Mouse (Mus musculus) hindbrain, embryonic 12.5 days (tissue): ENCODE results near the gene Mthfd1. TPM values are rescaled to one million over a fixed set of nuclear protein-coding genes. Genes with fewer than 3 reads are reported as not detected.
A peak's percentile ranks its signal among the peaks of the same experiment; 100 is the strongest.

Source experiments
- ATAC-seq: fragments of 200-750 bp; cut with Nextera tagmentation; 2 replicates; pipeline ENCODE4 v1.8.0; 2017; ENCODE audit warnings: moderate TSS enrichment; ENCODE audit not compliant: low FRiP score
- H3K27ac ChIP-seq: fragments of 300-500 bp; sonication (generic); 2 replicates; pipeline ENCODE4 v1.5.1; 2016; ENCODE audit warnings: mild to moderate bottlenecking
- H3K27me3 ChIP-seq: fragments of 300-500 bp; sonication (generic); 2 replicates; pipeline ENCODE4 v1.6.1; 2016; ENCODE audit warnings: mild to moderate bottlenecking
- H3K36me3 ChIP-seq: fragments of 300-500 bp; sonication (generic); 2 replicates; pipeline ENCODE4 v1.6.1; 2016; ENCODE audit warnings: mild to moderate bottlenecking
- H3K4me1 ChIP-seq: fragments of 300-500 bp; sonication (generic); 2 replicates; pipeline ENCODE4 v1.6.1; 2016
- H3K4me2 ChIP-seq: fragments of 300-500 bp; sonication (generic); replicated peaks from 2 replicates; pipeline ENCODE4 v1.6.1; 2016; ENCODE audit warnings: mild to moderate bottlenecking
- H3K4me3 ChIP-seq: fragments of 300-500 bp; sonication (generic); 2 replicates; pipeline ENCODE4 v1.5.1; 2016; ENCODE audit warnings: mild to moderate bottlenecking
- H3K9ac ChIP-seq: fragments of 300-500 bp; sonication (generic); 2 replicates; pipeline ENCODE4 v1.6.1; 2016; ENCODE audit warnings: mild to moderate bottlenecking, moderate library complexity
- H3K9me3 ChIP-seq: fragments of 300-500 bp; sonication (generic); replicated peaks from 2 replicates; pipeline ENCODE4 v1.6.1; 2016; ENCODE audit warnings: mild to moderate bottlenecking
- WGBS: fragments of 180-500 bp; shearing (Covaris S2); methylation state at CpG from one replicate; pipeline ENCODE4 v1.1.7; 2016; 5-methylcytosine and 5-hydroxymethylcytosine counted together
- polyA plus RNA-seq: library from polyadenylated mRNA; unstranded; fragments of >200 nt; fragmentation: Nextera tagmentation; extraction: Ambion mirVana; gene quantifications from 2 replicates; pipeline ENCODE4 v1.2.1, GENCODE M21; 2016

Gene Mthfd1
- polyA plus RNA-seq, 1 experiment from 2014 or later: 46.3 TPM

GRCm38 (mm10) chr12:76336111-76336965 is 81.2 kb downstream of the Mthfd1 start:
- no peak overlapping the region for H3K4me2 ChIP-seq
- H3K27ac ChIP-seq: no peak overlapping the region
- H3K4me3 ChIP-seq: no peak overlapping the region
- H3K36me3 ChIP-seq: no peaks in the 10 kb centered on the region
- H3K9me3 ChIP-seq: no peaks in the 10 kb centered on the region
- ATAC-seq: no peak
- WGBS: 83% methylated on average over 17 of the region's 17 CpGs
- H3K4me1 ChIP-seq: no peaks in the 10 kb centered on the region
- no peaks in the 10 kb centered on the region for H3K27me3 ChIP-seq
- H3K9ac ChIP-seq: no peak overlapping the region

GRCm38 (mm10) chr12:76341080-76341479 is 86.0 kb downstream of the Mthfd1 start:
- no peaks in the 10 kb centered on the region for H3K9me3 ChIP-seq
- H3K27me3 ChIP-seq: no peaks in the 10 kb centered on the region
- 7% methylated on average over 4 of the region's 4 CpGs for whole genome bisulfite sequencing
- ATAC-seq: no peak
- no peaks in the 10 kb centered on the region for H3K4me1 ChIP-seq
- no peak overlapping the region for H3K27ac ChIP-seq
- peaks cover 4% of the 10 kb centered on the region; the same call in 1 of the 2 replicates for H3K36me3 ChIP-seq
- H3K4me2 ChIP-seq: no peak overlapping the region
- H3K9ac ChIP-seq: no peak overlapping the region
- H3K4me3 ChIP-seq: no peak overlapping the region

- no peak for ATAC-seq
- Histone ChIP-seq H3K27me3 (no peaks in the 10 kb centered on the region), H3K4me2 (no peak overlapping the region), H3K4me3 (no peak overlapping the region), H3K4me1 (no peaks in the 10 kb centered on the region), H3K9ac (no peak overlapping the region), H3K27ac (no peak overlapping the region), H3K9me3 (no peaks in the 10 kb centered on the region), H3K36me3 (peaks cover 31% of the 10 kb centered on the region)
- WGBS: 89% methylated on average over 5 of the region's 6 CpGs
These were observed 90.8 kb downstream of the Mthfd1 start for GRCm38 (mm10) chr12:76345759-76346455.

- Histone ChIP-seq H3K9me3 (no peaks in the 10 kb centered on the region), H3K27ac (no peak overlapping the region), H3K27me3 (no peaks in the 10 kb centered on the region), H3K4me2 (no peak overlapping the region), H3K36me3 (peaks cover 46% of the 10 kb centered on the region), H3K9ac (no peak overlapping the region), H3K4me3 (no peak overlapping the region), H3K4me1 (no peaks in the 10 kb centered on the region)
- no peak for ATAC-seq
- 73% methylated on average over 8 of the region's 8 CpGs for WGBS
These were observed 94.7 kb downstream of the Mthfd1 start for GRCm38 (mm10) chr12:76349680-76350220.

GRCm38 (mm10) chr12:76360868-76361267 is 105.8 kb downstream of the Mthfd1 start:
- 31% methylated on average over 1 of the region's 1 CpGs for WGBS
- 0 out of 2 replicates have a peak, but pooled peaks cover 2% of the 10 kb centered on the region for H3K4me1 ChIP-seq
- ATAC-seq: no peak
- H3K9me3 ChIP-seq: no peaks in the 10 kb centered on the region
- 0 out of 2 replicates have a peak, but pooled peaks cover 3% of the 10 kb centered on the region for H3K36me3 ChIP-seq
- H3K4me3 ChIP-seq: no peak overlapping the region
- no peak overlapping the region for H3K4me2 ChIP-seq
- no peak overlapping the region for H3K27ac ChIP-seq
- H3K27me3 ChIP-seq: no peaks in the 10 kb centered on the region
- no peak overlapping the region for H3K9ac ChIP-seq

GRCm38 (mm10) chr12:76361405-76362302 is 106.6 kb downstream of the Mthfd1 start:
- 76% methylated on average over 9 of the region's 9 CpGs for WGBS
- Histone ChIP-seq H3K4me2 (no peak overlapping the region), H3K4me3 (no peak overlapping the region), H3K27ac (no peak overlapping the region), H3K9ac (no peak overlapping the region), H3K9me3 (no peaks in the 10 kb centered on the region), H3K36me3 (0 out of 2 replicates have a peak, but pooled peaks cover 3% of the 10 kb centered on the region), H3K27me3 (no peaks in the 10 kb centered on the region), H3K4me1 (0 out of 2 replicates have a peak, but pooled peaks cover 2% of the 10 kb centered on the region)
- no peak for ATAC-seq

GRCm38 (mm10) chr12:76362303-76362676 is 107.2 kb downstream of the Mthfd1 start:
- ATAC-seq: no peak
- 89% methylated on average over 9 of the region's 9 CpGs for WGBS
- Histone ChIP-seq H3K9me3 (no peaks in the 10 kb centered on the region), H3K27me3 (no peaks in the 10 kb centered on the region), H3K4me1 (peaks cover 8% of the 10 kb centered on the region), H3K27ac (no peak overlapping the region), H3K36me3 (0 out of 2 replicates have a peak, but pooled peaks cover 3% of the 10 kb centered on the region), H3K9ac (no peak overlapping the region), H3K4me3 (no peak overlapping the region), H3K4me2 (no peak overlapping the region)

- H3K4me2 ChIP-seq: no peak overlapping the region
- H3K27me3 ChIP-seq: no peaks in the 10 kb centered on the region
- no peak for ATAC-seq
- peaks cover 22% of the 10 kb centered on the region for H3K4me1 ChIP-seq
- H3K27ac ChIP-seq: no peak overlapping the region
- H3K36me3 ChIP-seq: 0 out of 2 replicates have a peak, but pooled peaks cover 3% of the 10 kb centered on the region
- H3K9ac ChIP-seq: no peak overlapping the region
- H3K4me3 ChIP-seq: no peak overlapping the region
- whole genome bisulfite sequencing: 86% methylated on average over 3 of the region's 3 CpGs
- H3K9me3 ChIP-seq: no peaks in the 10 kb centered on the region
These were observed 111.2 kb downstream of the Mthfd1 start for GRCm38 (mm10) chr12:76366276-76366675.

GRCm38 (mm10) chr12:76367096-76367995 is 112.2 kb downstream of the Mthfd1 start:
- no peak overlapping the region for H3K9ac ChIP-seq
- 23% methylated on average over 14 of the region's 14 CpGs for WGBS
- H3K4me3 ChIP-seq: no peak overlapping the region
- ATAC-seq: no peak
- H3K36me3 ChIP-seq: no peaks in the 10 kb centered on the region
- H3K4me1 ChIP-seq: peaks cover 33% of the 10 kb centered on the region
- peak overlapping the region; percentile 81 for H3K4me2 ChIP-seq
- H3K9me3 ChIP-seq: no peaks in the 10 kb centered on the region
- H3K27me3 ChIP-seq: no peaks in the 10 kb centered on the region
- no peak overlapping the region; the same call in 1 of the 2 replicates for H3K27ac ChIP-seq

GRCm38 (mm10) chr12:76368201-76368789 is 113.2 kb downstream of the Mthfd1 start:
- Histone ChIP-seq H3K27me3 (no peaks in the 10 kb centered on the region), H3K4me1 (peaks cover 39% of the 10 kb centered on the region), H3K9ac (peak overlapping the region; percentile 94), H3K9me3 (no peaks in the 10 kb centered on the region), H3K27ac (peak overlapping the region; percentile 99), H3K4me2 (peak overlapping the region; percentile 81), H3K36me3 (no peaks in the 10 kb centered on the region), H3K4me3 (peak overlapping the region; percentile 90)
- ATAC-seq: no peak
- 9% methylated on average over 9 of the region's 9 CpGs for WGBS
